Mouse (Mus musculus) liver, adult 2 months (tissue): ENCODE results near the gene Arpc5.
"Not testable (repeated sequence)": the region's sequence is repeated elsewhere in the genome, so short reads cannot be mapped to it uniquely, and the experiment has no call there.

ENCODE experiments used
- CTCF ChIP-seq: fragments of 200-500 bp; IDR thresholded peaks from 2 replicates; pipeline ENCODE4 v1.5.1; 2011; ENCODE audit warnings: low read depth, low read length, control low read depth
- POLR2A ChIP-seq: fragments of 200-500 bp; IDR thresholded peaks from 2 replicates; pipeline ENCODE4 v1.6.1; 2011; ENCODE audit warnings: low read length, control low read depth; ENCODE audit not compliant: insufficient read depth; ENCODE audit errors: extremely low read depth

DNA sequence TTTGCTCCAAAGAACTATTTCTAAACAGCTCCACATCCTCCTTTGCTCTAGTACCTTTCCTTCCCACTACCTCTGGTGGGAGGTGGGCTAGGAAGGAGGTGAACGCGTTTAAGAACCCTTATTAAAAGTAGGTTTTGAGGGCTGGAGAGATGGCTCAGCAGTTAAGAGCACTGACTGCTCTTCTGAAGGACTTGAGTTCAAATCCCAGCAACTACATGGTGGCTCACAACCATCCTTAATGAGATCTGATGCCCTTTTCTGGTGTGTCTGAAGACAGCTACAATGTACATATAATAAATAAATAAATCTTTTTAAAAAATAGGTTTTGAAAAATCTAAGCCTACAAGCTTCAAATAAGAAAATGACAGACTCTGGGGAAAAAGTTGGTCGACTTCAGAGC, 19.1 kb downstream of the Arpc5 start:
- not testable (repeated sequence) for TF ChIP-seq CTCF, POLR2A
